ENCODE assay signal across 7 mouse cellular contexts in genomic region chr5:107359395-107360053, GRCm38 (mm10). TPM values are rescaled to one million over a fixed set of nuclear protein-coding genes. Genes with fewer than 3 reads are reported as not detected.
A peak's percentile ranks its signal among the peaks of the same experiment; 100 is the strongest.
DNase-seq lines count a peak whose midpoint lies in the region; ATAC-seq lines count a peak whose summit lies in the region.

No protein-coding gene starts in this region.

- peak; percentile 89 for DNase-seq in adrenal gland, postnatal 25 days
- peak; percentile 99 for DNase-seq in heart, adult 11 months
- peak; percentile 92 for DNase-seq in kidney, adult 18-20 months
- peak; percentile 91 for DNase-seq in limb, embryonic 11.5 days (ENCODE audit: low spot score)
- DNase-seq in midbrain, embryonic 14.5 days = peak; percentile 82
- peak; percentile 81 to 92 for DNase-seq in spleen, adult 18-20 months

- H3K9ac ChIP-seq in embryonic facial prominence, embryonic 12.5 days = peak overlapping the region; percentile 70
- peak overlapping the region; percentile 35 for H3K9ac ChIP-seq in limb, embryonic 11.5 days (ENCODE audit: low read length)
- peak overlapping the region; percentile 52 for H3K9ac ChIP-seq in midbrain, embryonic 14.5 days (replicated peaks; ENCODE audit: low read length)

- WGBS in embryonic facial prominence, embryonic 12.5 days = under 1% methylated on average over 37 of the region's 40 CpGs
- WGBS in limb, embryonic 11.5 days = under 1% methylated on average over 38 of the region's 40 CpGs
- WGBS in midbrain, embryonic 14.5 days = under 1% methylated on average over 39 of the region's 40 CpGs

- H3K4me3 ChIP-seq in embryonic facial prominence, embryonic 12.5 days = peak overlapping the region; percentile 76
- peak overlapping the region; percentile 63 for H3K4me3 ChIP-seq in limb, embryonic 11.5 days (ENCODE audit: low read depth, low read length)
- H3K4me3 ChIP-seq in midbrain, embryonic 14.5 days (replicated peaks; ENCODE audit: low read depth, low read length) = peak overlapping the region; percentile 50

- H3K9me3 ChIP-seq in embryonic facial prominence, embryonic 12.5 days = no peaks in the 10 kb centered on the region
- no peaks in the 10 kb centered on the region for H3K9me3 ChIP-seq in limb, embryonic 11.5 days (ENCODE audit: control insufficient read depth, low read length)
- H3K9me3 ChIP-seq in midbrain, embryonic 14.5 days (ENCODE audit: control insufficient read depth, low read length) = no peaks in the 10 kb centered on the region

- H3K27me3 ChIP-seq in embryonic facial prominence, embryonic 12.5 days = no peaks in the 10 kb centered on the region
- H3K27me3 ChIP-seq in limb, embryonic 11.5 days (ENCODE audit: control insufficient read depth, insufficient read depth, low read length) = no peaks in the 10 kb centered on the region
- no peaks in the 10 kb centered on the region for H3K27me3 ChIP-seq in midbrain, embryonic 14.5 days (ENCODE audit: control insufficient read depth, insufficient read depth, low read length)

- H3K27ac ChIP-seq in embryonic facial prominence, embryonic 12.5 days = peak overlapping the region; percentile 89
- H3K27ac ChIP-seq in limb, embryonic 11.5 days (replicated peaks; ENCODE audit: low read depth, low read length) = peak overlapping the region; percentile 56; the same call in 1 of the 2 replicates
- H3K27ac ChIP-seq in midbrain, embryonic 14.5 days (replicated peaks; ENCODE audit: low read depth, low read length) = peak overlapping the region; percentile 78

- H3K36me3 ChIP-seq in embryonic facial prominence, embryonic 12.5 days = no peaks in the 10 kb centered on the region
- H3K36me3 ChIP-seq in limb, embryonic 11.5 days (ENCODE audit: control insufficient read depth, insufficient read depth, low read length) = no peaks in the 10 kb centered on the region
- no peaks in the 10 kb centered on the region for H3K36me3 ChIP-seq in midbrain, embryonic 14.5 days (ENCODE audit: control insufficient read depth, insufficient read depth, low read length)

- peak overlapping the region; percentile 52 for H3K4me2 ChIP-seq in embryonic facial prominence, embryonic 12.5 days (replicated peaks)
- H3K4me2 ChIP-seq in limb, embryonic 11.5 days (ENCODE audit: low read depth, severe bottlenecking) = peak overlapping the region; percentile 37
- peak overlapping the region; percentile 59 for H3K4me2 ChIP-seq in midbrain, embryonic 14.5 days (ENCODE audit: low read length)

- H3K4me1 ChIP-seq in embryonic facial prominence, embryonic 12.5 days = no peaks in the 10 kb centered on the region
- no peaks in the 10 kb centered on the region for H3K4me1 ChIP-seq in limb, embryonic 11.5 days (ENCODE audit: control insufficient read depth, insufficient read depth, low read length)
- H3K4me1 ChIP-seq in midbrain, embryonic 14.5 days (ENCODE audit: control insufficient read depth, insufficient read depth, low read length) = 0 out of 2 replicates have a peak, but pooled peaks cover 3% of the 10 kb centered on the region

- ATAC-seq in embryonic facial prominence, embryonic 12.5 days (ENCODE audit: insufficient number of reproducible peaks, insufficient read depth, low FRiP score, low TSS enrichment) = peak; percentile 95
- ATAC-seq in limb, embryonic 11.5 days (ENCODE audit: insufficient number of reproducible peaks, low FRiP score, low TSS enrichment, low read depth) = peak; percentile 95
- ATAC-seq in midbrain, embryonic 14.5 days (ENCODE audit: low FRiP score, low TSS enrichment) = peak; percentile 95

RNA-seq across cellular contexts. Expression of gene Brdt, which starts 28.6 kb away (rescaled TPM):
- total RNA-seq in adrenal gland, postnatal 25 days (2021) = 3.3 and 3.5 TPM in 2 replicates
- polyA plus RNA-seq in embryonic facial prominence, embryonic 12.5 days (2016; fragmentation: Nextera tagmentation; extraction: Ambion mirVana) = 4.8 and 5.2 TPM in 2 replicates
- polyA plus RNA-seq in limb, embryonic 11.5 days (2014; fragmentation: Nextera tagmentation; extraction: Ambion mirVana) = 1.5 and 2.0 TPM in 2 replicates
- 2.8 and 3.2 TPM in 2 replicates for polyA plus RNA-seq in midbrain, embryonic 14.5 days (2014; fragmentation: Nextera tagmentation; extraction: Ambion mirVana)

RNA-seq across cellular contexts. Expression of gene Ephx4, which starts 43.0 kb away (rescaled TPM):
- 1.3 and 2.8 TPM in 2 replicates for total RNA-seq in adrenal gland, postnatal 25 days (2021)
- polyA plus RNA-seq in embryonic facial prominence, embryonic 12.5 days (2016; fragmentation: Nextera tagmentation; extraction: Ambion mirVana) = 1.5 and 1.6 TPM in 2 replicates
- polyA plus RNA-seq in limb, embryonic 11.5 days (2014; fragmentation: Nextera tagmentation; extraction: Ambion mirVana) = 0.64 and 0.72 TPM in 2 replicates
- 0.93 and 2.9 TPM in 2 replicates for polyA plus RNA-seq in midbrain, embryonic 14.5 days (2014; fragmentation: Nextera tagmentation; extraction: Ambion mirVana)

Comparison
In these comparisons a context has a peak if more than half of its experiments do, and no peak if none do; other contexts are left out.
1. Peak in every context shown above with its lines: DNase-seq, ATAC-seq, H3K4me3 ChIP-seq and H3K27ac ChIP-seq.